Mouse (Mus musculus) G1E (cell line): Measurements from ENCODE around the gene Zfp213. TPM values are rescaled to one million over a fixed set of nuclear protein-coding genes. Genes with fewer than 3 reads are reported as not detected.
A peak's percentile ranks its signal among the peaks of the same experiment; 100 is the strongest.
"Not testable (repeated sequence)": the region's sequence is repeated elsewhere in the genome, so short reads cannot be mapped to it uniquely, and the experiment has no call there.

Experiments
- ATAC-seq: 2 replicates; pipeline ENCODE4 v1.8.0; 2016; ENCODE audit warnings: mild to moderate bottlenecking; ENCODE audit not compliant: insufficient number of reproducible peaks, poor library complexity, low FRiP score, severe bottlenecking; ENCODE audit errors: extremely low read depth
- DNase-seq: peaks from one replicate; pipeline ENCODE4 v3.0.0; 2012; ENCODE audit warnings: low spot score
- H3K27me3 ChIP-seq: 2 replicates; pipeline ENCODE4 v1.6.1; 2012; ENCODE audit warnings: mild to moderate bottlenecking, low read length, inconsistent platforms; ENCODE audit not compliant: insufficient read depth
- H3K36me3 ChIP-seq: replicated peaks from 2 replicates; pipeline ENCODE3; 2012; ENCODE audit warnings: mild to moderate bottlenecking, inconsistent platforms
- H3K4me1 ChIP-seq: 2 replicates; pipeline ENCODE4 v1.6.1; 2012; ENCODE audit warnings: low read depth, low read length, inconsistent platforms, mixed read lengths; ENCODE audit not compliant: insufficient read depth
- H3K4me3 ChIP-seq: 2 replicates; pipeline ENCODE4 v1.5.1; 2012; ENCODE audit warnings: low read depth, mild to moderate bottlenecking, inconsistent platforms, low read length, moderate library complexity, mixed read lengths
- H3K9me3 ChIP-seq: replicated peaks from 2 replicates; pipeline ENCODE4 v1.6.1; 2012; ENCODE audit warnings: inconsistent platforms
- CTCF ChIP-seq: IDR thresholded peaks from 2 replicates; pipeline ENCODE4 v1.5.1; 2012; ENCODE audit warnings: low read depth, low read length, inconsistent platforms, mixed read lengths
- GATA1 ChIP-seq: IDR thresholded peaks from 2 replicates; pipeline ENCODE4 v1.6.1; 2012; ENCODE audit warnings: borderline replicate concordance, low read length, inconsistent platforms, mixed read lengths
- GATA2 ChIP-seq: IDR thresholded peaks from 2 replicates; pipeline ENCODE4 v1.6.1; 2012; ENCODE audit warnings: low read depth, low read length, inconsistent platforms, borderline replicate concordance
- POLR2AphosphoS5 ChIP-seq: IDR thresholded peaks from 2 replicates; pipeline ENCODE4 v1.6.1; 2012; ENCODE audit warnings: low read depth, low read length, inconsistent platforms; ENCODE audit not compliant: insufficient replicate concordance
- TAL1 ChIP-seq: conservative IDR thresholded peaks from 2 replicates; pipeline ENCODE4 v1.6.1; 2012; ENCODE audit warnings: low read depth, low read length, inconsistent platforms, mixed read lengths
- polyA plus RNA-seq: library from polyadenylated mRNA; stranded (reverse); fragments of >175 nt; gene quantifications from 2 replicates; pipeline ENCODE4 v1.2.3, GENCODE M21; 2012
- total RNA-seq, 2 experiments: library from RNA; stranded (forward) in 1 of 2; stranded (reverse) in 1 of 2; fragments of 200-1000 nt in 1 of 2; fragments of >200 nt in 1 of 2; fragmentation: Nextera tagmentation in 1 of 2; gene quantifications; 2 replicates each; pipeline ENCODE4 v1.2.3; 2014 to 2017

The Zfp213 gene
- total and polyA plus RNA-seq, 3 experiments: 4.2 to 7.3 (median 4.4) TPM

DNA sequence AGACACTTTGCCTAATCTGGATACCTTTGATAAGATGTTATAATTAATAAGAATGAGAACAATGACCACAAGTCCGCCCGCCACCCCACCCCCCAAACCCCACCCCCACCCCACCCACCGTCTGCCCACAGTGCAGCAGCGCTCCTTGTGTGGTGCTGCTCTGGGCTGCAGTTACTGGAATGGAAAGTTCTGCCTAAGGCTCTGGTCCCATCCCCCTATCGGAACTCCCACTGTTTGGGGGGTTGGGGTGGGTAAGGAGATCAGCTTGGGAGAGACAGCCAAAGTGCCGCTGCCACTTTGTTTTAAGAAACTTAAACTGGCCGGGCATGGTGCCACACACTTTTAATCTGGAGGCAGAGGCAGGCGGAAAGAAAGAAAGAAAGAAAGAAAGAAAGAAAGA is 39.0 kb upstream of the Zfp213 start:
- no peak for DNase-seq
- Histone ChIP-seq H3K4me3 (no peak overlapping the region; the same call in 1 of the 2 replicates), H3K36me3 (no peaks in the 10 kb centered on the region), H3K27me3 (peaks cover 4% of the 10 kb centered on the region; the same call in 1 of the 2 replicates), H3K4me1 (peaks cover 44% of the 10 kb centered on the region), H3K9me3 (no peaks in the 10 kb centered on the region)
- no peak for ATAC-seq
- TF ChIP-seq CTCF (no peak), POLR2AphosphoS5 (no peak), TAL1 (no peak), GATA1 (no peak), GATA2 (no peak)

DNA sequence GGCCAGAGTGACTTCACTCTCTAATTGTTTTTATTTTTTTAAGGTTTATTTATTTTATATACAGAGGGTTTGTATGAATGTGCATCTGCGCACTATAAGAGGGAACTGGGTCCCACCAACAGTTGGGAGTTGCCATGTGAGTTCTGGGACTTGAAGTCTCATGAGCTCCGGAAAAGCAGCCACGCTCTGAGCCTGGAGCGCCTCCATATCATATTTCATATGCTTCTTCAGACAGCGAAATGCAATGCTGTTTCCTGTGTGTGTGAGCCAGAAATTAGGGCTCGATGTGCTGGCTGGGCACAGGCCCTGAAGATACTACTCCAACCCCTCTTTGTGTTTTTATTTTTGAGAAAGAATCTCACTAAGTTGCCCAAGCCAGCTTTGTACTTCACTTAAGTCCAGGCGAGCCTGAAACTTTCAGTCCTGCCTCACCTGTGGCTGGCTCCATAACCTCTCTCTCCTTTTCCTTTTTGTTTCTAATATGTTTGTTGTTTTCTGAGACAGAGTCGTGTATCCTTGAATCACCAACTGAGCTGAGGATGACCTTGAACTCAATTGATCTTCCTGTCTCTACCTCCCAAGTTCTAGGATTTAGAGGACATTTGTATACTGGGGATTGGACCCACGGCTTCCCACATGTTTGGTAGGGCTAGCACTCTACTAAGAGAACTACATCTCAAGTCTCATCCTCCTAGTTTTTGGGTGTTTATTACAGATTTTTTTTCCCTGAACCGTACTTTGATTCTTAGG is 38.0 kb upstream of the Zfp213 start:
- H3K27me3 ChIP-seq: peaks cover 4% of the 10 kb centered on the region; the same call in 1 of the 2 replicates
- H3K36me3 ChIP-seq: no peaks in the 10 kb centered on the region
- H3K4me1 ChIP-seq: peaks cover 49% of the 10 kb centered on the region
- DNase-seq: no peak
- H3K4me3 ChIP-seq: no peak overlapping the region
- no peak for ATAC-seq
- TF ChIP-seq POLR2AphosphoS5 (no peak), GATA2 (no peak)
- H3K9me3 ChIP-seq: no peaks in the 10 kb centered on the region

DNA sequence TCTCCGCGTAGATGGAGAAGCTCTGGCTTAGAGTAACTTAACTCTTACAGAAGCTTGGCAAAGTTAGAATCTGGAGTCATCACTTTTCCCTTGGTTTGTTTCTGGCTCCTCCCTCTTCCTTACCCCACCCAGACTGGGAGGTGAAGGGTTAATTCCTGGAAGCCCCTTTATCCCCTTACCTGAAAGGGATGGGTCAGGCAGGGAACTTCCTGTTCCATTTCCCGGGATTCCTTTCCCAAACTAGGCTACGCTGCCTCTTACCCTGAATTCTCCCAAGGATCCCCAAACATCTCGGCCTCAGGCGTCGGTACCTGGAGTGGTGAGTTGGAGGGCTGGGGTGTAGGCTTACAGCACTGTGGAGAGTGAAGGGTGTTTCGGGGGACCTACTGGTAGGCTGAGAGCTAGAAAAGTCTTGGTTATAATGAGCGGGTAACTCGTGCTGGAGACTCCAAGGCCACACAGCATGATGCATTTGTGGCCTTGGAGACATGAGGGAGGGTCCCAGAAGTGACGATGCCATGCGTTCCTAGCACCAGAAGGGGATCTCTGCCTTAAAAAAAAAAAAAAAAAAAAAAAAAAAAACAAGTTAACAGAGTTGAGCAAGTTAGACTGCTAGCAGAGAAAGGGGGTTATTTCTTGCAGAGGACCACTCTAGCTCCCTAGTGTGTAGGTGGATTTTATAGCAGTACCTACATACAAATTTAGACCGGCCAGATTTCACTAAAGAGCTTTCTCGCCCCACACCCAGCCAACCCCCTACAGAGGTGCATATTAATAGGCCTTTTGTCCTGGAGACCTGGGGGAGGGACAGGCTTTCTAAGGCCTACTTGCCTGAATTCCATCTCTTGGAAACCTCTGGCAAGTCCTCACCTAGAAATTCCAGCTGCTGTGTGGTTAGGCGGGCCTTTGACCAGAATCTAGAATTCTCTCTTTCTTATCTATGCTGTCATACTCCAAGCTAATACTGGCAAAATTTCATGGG is 36.9 kb upstream of the Zfp213 start, which contains the start of gene Zscan10:
Gene Zscan10 (plus strand): TSS at position 216 of the 982 bp plus-strand sequence.
- TF ChIP-seq POLR2AphosphoS5: no peak
- no peak for TF ChIP-seq CTCF
- no peak for TF ChIP-seq GATA2
- no peak for TF ChIP-seq GATA1
- TF ChIP-seq TAL1: no peak
- Histone ChIP-seq H3K36me3 (no peaks in the 10 kb centered on the region), H3K4me3 (peak within 1 kb of the TSS; percentile 74), H3K9me3 (no peaks in the 10 kb centered on the region), H3K27me3 (peaks cover 4% of the 10 kb centered on the region; the same call in 1 of the 2 replicates), H3K4me1 (peaks cover 49% of the 10 kb centered on the region)
- ATAC-seq (no peak), DNase-seq (no peak)

- TF ChIP-seq POLR2AphosphoS5: no peak; the same call in 1 of the 2 replicates
- no peak for TF ChIP-seq CTCF
- no peak for TF ChIP-seq TAL1
- TF ChIP-seq GATA1: no peak
- TF ChIP-seq GATA2: no peak
- Histone ChIP-seq H3K27me3 (no peaks in the 10 kb centered on the region), H3K4me1 (peaks cover 49% of the 10 kb centered on the region), H3K9me3 (no peaks in the 10 kb centered on the region), H3K4me3 (peak overlapping the region; percentile 74), H3K36me3 (no peaks in the 10 kb centered on the region)
- ATAC-seq: no peak
- DNase-seq: peak; percentile 51
These were observed 35.6 kb upstream of the Zfp213 start for GRCm38 (mm10) chr17:23599605-23600063.

DNA sequence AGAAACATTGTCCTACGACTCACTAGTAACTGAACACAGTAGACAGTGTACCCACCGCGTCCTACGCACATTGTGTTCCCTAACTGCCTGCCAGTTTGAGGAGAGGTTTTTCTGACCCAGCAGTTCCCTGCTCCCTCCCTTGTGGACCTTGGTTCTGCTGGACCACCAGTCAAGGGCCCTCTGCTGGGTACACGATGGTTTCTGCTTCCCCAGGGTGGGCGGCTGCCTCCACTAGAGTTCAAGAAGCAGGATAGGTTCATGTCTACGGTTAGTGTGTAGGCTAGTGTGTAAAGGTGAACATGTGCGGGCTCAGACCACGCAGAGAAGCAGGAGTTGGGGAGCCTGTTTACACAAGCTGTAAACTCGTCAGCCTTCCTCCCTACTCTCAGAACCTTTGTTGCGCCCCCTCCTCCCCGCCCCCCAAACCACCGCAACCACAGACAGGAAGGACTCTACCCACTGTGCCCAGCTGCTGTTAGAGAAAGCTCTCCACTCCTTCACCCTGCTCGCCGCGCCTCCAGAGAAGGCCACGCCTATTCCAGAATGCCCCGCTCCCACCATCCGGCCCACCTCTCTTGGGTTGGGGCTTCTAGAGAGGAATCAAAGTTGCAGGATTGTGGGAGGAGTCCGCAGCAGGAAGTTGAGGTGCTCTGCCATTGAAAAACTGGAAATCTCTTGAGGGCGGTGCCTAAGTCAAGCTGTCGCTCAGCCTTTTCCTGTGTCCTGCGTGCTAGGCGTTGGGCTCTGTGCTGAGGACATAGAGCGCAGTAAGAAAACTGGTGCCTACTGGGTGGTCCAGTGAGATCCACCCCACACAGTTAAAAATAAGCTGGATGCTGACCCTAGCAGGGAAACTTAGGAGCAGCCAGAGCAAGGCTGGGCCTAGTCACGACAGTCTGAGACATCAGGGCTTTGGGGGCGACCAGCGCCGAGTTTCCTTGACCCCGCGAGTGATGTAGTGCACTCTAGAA is 34.8 kb upstream of the Zfp213 start, which contains the start of gene Zfp13:
Gene Zfp13 (minus strand): TSS at position 906 of the 971 bp plus-strand sequence.
- no peaks in the 10 kb centered on the region for H3K36me3 ChIP-seq
- H3K4me1 ChIP-seq: peaks cover 45% of the 10 kb centered on the region
- no peaks in the 10 kb centered on the region for H3K9me3 ChIP-seq
- peak; percentile 88 for DNase-seq
- TF ChIP-seq TAL1 (no peak), POLR2AphosphoS5 (no peak), CTCF (no peak), GATA2 (no peak), GATA1 (no peak)
- ATAC-seq: peak; percentile 90
- no peaks in the 10 kb centered on the region for H3K27me3 ChIP-seq
- H3K4me3 ChIP-seq: peak within 1 kb of the TSS; percentile 74

- not testable (repeated sequence) for H3K9me3 ChIP-seq, ATAC-seq, H3K4me3 ChIP-seq, DNase-seq, H3K36me3 ChIP-seq, H3K27me3 ChIP-seq
- H3K4me1 ChIP-seq: peaks cover 31% of the 10 kb centered on the region
These were observed 31.1 kb upstream of the Zfp213 start for GRCm38 (mm10) chr17:23595139-23595538.
